Mouse (Mus musculus): Measurements from ENCODE around the gene Vmn2r124. TPM values are rescaled to one million over a fixed set of nuclear protein-coding genes. Genes with fewer than 3 reads are reported as not detected.
"Not testable (repeated sequence)": the region's sequence is repeated elsewhere in the genome, so short reads cannot be mapped to it uniquely, and the experiment has no call there.

The Vmn2r124 gene
- total RNA-seq (2014; rRNA removed) (not detected in 2 replicates), polyA plus RNA-seq (2015; fragmentation: Nextera tagmentation; extraction: Ambion mirVana) (not detected in 2 replicates)

DNA sequence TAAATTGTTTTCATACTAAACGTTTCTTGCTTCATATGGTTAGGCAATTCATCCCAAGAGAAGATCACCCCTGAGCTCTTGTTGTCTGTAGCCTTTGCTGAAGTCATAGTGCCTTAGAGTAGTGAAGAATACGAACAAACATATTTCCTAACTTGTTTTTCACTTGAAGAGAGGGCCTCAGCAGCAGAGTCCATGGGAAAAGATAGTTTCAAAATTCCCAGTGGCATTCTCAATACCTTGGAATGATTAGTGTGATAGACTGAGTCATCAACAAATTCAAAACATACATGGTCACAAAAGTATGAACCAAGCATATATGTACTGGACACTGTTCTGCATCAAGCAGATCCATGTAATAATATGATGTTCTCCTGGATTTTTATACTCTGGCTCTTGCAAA lies at the start of gene Vmn2r124:
Gene Vmn2r124 (plus strand): TSS at position 301 of the 400 bp plus-strand sequence.
- Histone ChIP-seq H3K36me3 (ENCODE audit: insufficient read depth, low read length) (no peaks in the 10 kb centered on the region), H3K9me3 (ENCODE audit: low read length) (no peaks in the 10 kb centered on the region), H3K9ac (replicated peaks; ENCODE audit: low read length) (no peak within 1 kb of the TSS), H3K4me1 (ENCODE audit: insufficient read depth, low read length) (no peaks in the 10 kb centered on the region), H3K27me3 (ENCODE audit: insufficient read depth, low read length) (no peaks in the 10 kb centered on the region), H3K4me3 (ENCODE audit: low read length) (no peak within 1 kb of the TSS), H3K4me2 (ENCODE audit: low read depth, low read length) (no peak within 1 kb of the TSS), H3K27ac (no peak within 1 kb of the TSS)
- ATAC-seq (no peak), DNase-seq (ENCODE audit: low spot score) (no peak)
- no peak for TF ChIP-seq CTCF (IDR thresholded peaks at IDR 0.05; ENCODE audit: low read depth)
- 59% methylated on average over 2 of the region's 2 CpGs for WGBS

- no peak for DNase-seq (ENCODE audit: low spot score)
- no peak for ATAC-seq
- H3K36me3 ChIP-seq (ENCODE audit: insufficient read depth, low read length) = no peaks in the 10 kb centered on the region
- TF ChIP-seq CTCF (IDR thresholded peaks at IDR 0.05; ENCODE audit: low read depth) = no peak
- H3K27ac ChIP-seq = no peak overlapping the region
- no peak overlapping the region for H3K9ac ChIP-seq (replicated peaks; ENCODE audit: low read length)
- WGBS = 94% methylated on average over 1 of the region's 1 CpGs
- no peaks in the 10 kb centered on the region for H3K4me1 ChIP-seq (ENCODE audit: insufficient read depth, low read length)
- H3K9me3 ChIP-seq (ENCODE audit: low read length) = no peaks in the 10 kb centered on the region
- no peak overlapping the region for H3K4me3 ChIP-seq (ENCODE audit: low read length)
- H3K4me2 ChIP-seq (ENCODE audit: low read depth, low read length) = no peak overlapping the region
- H3K27me3 ChIP-seq (ENCODE audit: insufficient read depth, low read length) = no peaks in the 10 kb centered on the region
These were observed 44.5 kb upstream of the Vmn2r124 start for GRCm38 (mm10) chr17:18004752-18005151.

- Histone ChIP-seq H3K4me1 (ENCODE audit: insufficient read depth, low read length) (no peaks in the 10 kb centered on the region), H3K27me3 (ENCODE audit: insufficient read depth, low read length) (no peaks in the 10 kb centered on the region), H3K9ac (replicated peaks; ENCODE audit: low read length) (no peak within 1 kb of the TSS), H3K36me3 (ENCODE audit: insufficient read depth, low read length) (no peaks in the 10 kb centered on the region), H3K4me2 (ENCODE audit: low read depth, low read length) (no peak within 1 kb of the TSS), H3K4me3 (ENCODE audit: low read length) (no peak within 1 kb of the TSS), H3K27ac (no peak within 1 kb of the TSS), H3K9me3 (ENCODE audit: low read length) (0 out of 2 replicates have a peak, but pooled peaks cover 4% of the 10 kb centered on the region)
- TF ChIP-seq CTCF (IDR thresholded peaks at IDR 0.05; ENCODE audit: low read depth) = no peak
- DNase-seq (ENCODE audit: low spot score) (no peak), ATAC-seq (no peak)
- WGBS = 49% methylated on average over 2 of the region's 2 CpGs
These were observed 27.8 kb upstream of the Vmn2r124 start, which contains the start of gene Fpr-rs4 for GRCm38 (mm10) chr17:18021433-18021832. Gene Fpr-rs4, plus strand, starts transcription at chr17:18021733.

DNA sequence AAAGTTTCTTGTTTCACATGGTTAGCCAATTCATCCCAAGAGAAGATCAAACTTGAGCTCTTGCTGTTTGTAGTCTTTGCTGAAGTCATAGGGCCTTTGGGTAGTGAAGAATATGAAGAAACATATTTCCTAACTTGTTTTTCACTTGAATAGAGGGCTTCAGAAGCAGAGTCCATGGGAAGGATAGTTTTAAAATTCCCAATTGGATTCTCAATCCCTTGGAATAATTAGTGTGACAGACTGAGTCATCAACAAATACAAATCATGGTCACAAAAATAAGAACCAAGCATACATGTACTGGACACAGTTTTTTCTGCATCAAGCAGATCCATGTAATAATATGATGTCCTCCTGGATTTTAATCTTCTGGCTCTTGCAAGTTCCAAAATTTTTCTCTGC lies 35.5 kb downstream of the Vmn2r124 start, which contains the start of gene Vmn2r91:
Gene Vmn2r91 (plus strand): TSS at position 301 of the 400 bp plus-strand sequence.
- H3K9me3 ChIP-seq (ENCODE audit: low read length); H3K9ac ChIP-seq (replicated peaks; ENCODE audit: low read length); H3K4me3 ChIP-seq (ENCODE audit: low read length); H3K27me3 ChIP-seq (ENCODE audit: insufficient read depth, low read length); H3K4me2 ChIP-seq (ENCODE audit: low read depth, low read length); H3K27ac ChIP-seq; DNase-seq (ENCODE audit: low spot score); ATAC-seq; H3K4me1 ChIP-seq (ENCODE audit: insufficient read depth, low read length); H3K36me3 ChIP-seq (ENCODE audit: insufficient read depth, low read length): not testable (repeated sequence)

DNA sequence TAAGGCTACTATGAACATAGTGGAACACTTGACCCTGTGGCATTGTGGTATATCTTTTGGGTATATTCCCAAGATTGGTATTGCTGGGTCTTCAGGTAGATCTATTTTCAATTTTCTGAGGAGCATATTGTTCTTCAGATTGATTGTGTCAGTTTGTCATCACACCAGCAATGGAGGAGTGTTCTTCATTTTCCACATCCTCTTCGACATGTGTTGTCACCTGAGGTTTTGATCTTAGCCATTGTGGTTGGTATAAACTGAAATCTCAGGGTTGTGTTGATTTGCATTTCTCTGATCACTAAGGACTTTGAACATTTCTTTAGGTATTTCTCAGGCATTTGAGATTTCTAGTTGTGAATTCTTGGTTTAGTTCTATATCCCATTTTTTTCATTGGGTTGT lies 46.4 kb downstream of the Vmn2r124 start:
- not testable (repeated sequence) for ATAC-seq; H3K4me2 ChIP-seq (ENCODE audit: low read depth, low read length); H3K9ac ChIP-seq (replicated peaks; ENCODE audit: low read length); DNase-seq (ENCODE audit: low spot score); H3K27ac ChIP-seq; H3K4me3 ChIP-seq (ENCODE audit: low read length); H3K4me1 ChIP-seq (ENCODE audit: insufficient read depth, low read length); H3K36me3 ChIP-seq (ENCODE audit: insufficient read depth, low read length); H3K27me3 ChIP-seq (ENCODE audit: insufficient read depth, low read length); H3K9me3 ChIP-seq (ENCODE audit: low read length)
- 45% methylated on average over 1 of the region's 1 CpGs for WGBS

- H3K4me3 ChIP-seq (ENCODE audit: low read length); H3K36me3 ChIP-seq (ENCODE audit: insufficient read depth, low read length); H3K4me2 ChIP-seq (ENCODE audit: low read depth, low read length); DNase-seq (ENCODE audit: low spot score); ATAC-seq; H3K9ac ChIP-seq (replicated peaks; ENCODE audit: low read length); H3K27ac ChIP-seq; H3K27me3 ChIP-seq (ENCODE audit: insufficient read depth, low read length); H3K9me3 ChIP-seq (ENCODE audit: low read length); H3K4me1 ChIP-seq (ENCODE audit: insufficient read depth, low read length): not testable (repeated sequence)
- WGBS = 85% methylated on average over 3 of the region's 3 CpGs
These were observed 53.0 kb downstream of the Vmn2r124 start for GRCm38 (mm10) chr17:18102265-18102664.

Other genes starting within 250 kb of the Vmn2r124 start
- 22.8 and 29.8 TPM in 2 replicates for gene Spaca6, start 222.3 kb upstream of the Vmn2r124 start, total RNA-seq (2014; rRNA removed)
- gene Spaca6, start 222.3 kb upstream of the Vmn2r124 start, polyA plus RNA-seq (2015; fragmentation: Nextera tagmentation; extraction: Ambion mirVana) = 18.4 and 18.7 TPM in 2 replicates
- gene Has1, start 194.2 kb upstream of the Vmn2r124 start, total RNA-seq (2014; rRNA removed) = 0.07 and 1.4 TPM in 2 replicates
- gene Has1, start 194.2 kb upstream of the Vmn2r124 start, polyA plus RNA-seq (2015; fragmentation: Nextera tagmentation; extraction: Ambion mirVana) = 1.1 and 1.2 TPM in 2 replicates
- gene Fpr1, start 165.5 kb upstream of the Vmn2r124 start, total RNA-seq (2014; rRNA removed) = not detected in 2 replicates
- gene Fpr1, start 165.5 kb upstream of the Vmn2r124 start, polyA plus RNA-seq (2015; fragmentation: Nextera tagmentation; extraction: Ambion mirVana) = not detected in 2 replicates
- gene Fpr2, start 161.6 kb upstream of the Vmn2r124 start, total RNA-seq (2014; rRNA removed) = 1.5 TPM in 1 of 2 replicates, not detected in the other
- gene Fpr2, start 161.6 kb upstream of the Vmn2r124 start, polyA plus RNA-seq (2015; fragmentation: Nextera tagmentation; extraction: Ambion mirVana) = 0.32 and 0.41 TPM in 2 replicates
- not detected in 2 replicates for gene Fpr3, start 161.6 kb upstream of the Vmn2r124 start, total RNA-seq (2014; rRNA removed)
- not detected in 2 replicates for gene Fpr3, start 161.6 kb upstream of the Vmn2r124 start, polyA plus RNA-seq (2015; fragmentation: Nextera tagmentation; extraction: Ambion mirVana)
- gene Fpr-rs4, start 27.7 kb upstream of the Vmn2r124 start, total RNA-seq (2014; rRNA removed) = not detected in 2 replicates
- not detected in 2 replicates for gene Fpr-rs4, start 27.7 kb upstream of the Vmn2r124 start, polyA plus RNA-seq (2015; fragmentation: Nextera tagmentation; extraction: Ambion mirVana)
- gene Vmn2r91, start 35.6 kb downstream of the Vmn2r124 start, total RNA-seq (2014; rRNA removed) = not detected in 2 replicates
- not detected in 2 replicates for gene Vmn2r91, start 35.6 kb downstream of the Vmn2r124 start, polyA plus RNA-seq (2015; fragmentation: Nextera tagmentation; extraction: Ambion mirVana)
- gene Vmn2r92, start 102.5 kb downstream of the Vmn2r124 start, total RNA-seq (2014; rRNA removed) = not detected in 2 replicates
- gene Vmn2r92, start 102.5 kb downstream of the Vmn2r124 start, polyA plus RNA-seq (2015; fragmentation: Nextera tagmentation; extraction: Ambion mirVana) = not detected in 2 replicates
- not detected in 2 replicates for gene Vmn2r94, start 228.3 kb downstream of the Vmn2r124 start, total RNA-seq (2014; rRNA removed)
- gene Vmn2r94, start 228.3 kb downstream of the Vmn2r124 start, polyA plus RNA-seq (2015; fragmentation: Nextera tagmentation; extraction: Ambion mirVana) = not detected in 2 replicates
- not detected in 2 replicates for gene Vmn2r93, start 248.7 kb downstream of the Vmn2r124 start, total RNA-seq (2014; rRNA removed)
- gene Vmn2r93, start 248.7 kb downstream of the Vmn2r124 start, polyA plus RNA-seq (2015; fragmentation: Nextera tagmentation; extraction: Ambion mirVana) = not detected in 2 replicates